Mouse (Mus musculus): Measurements from ENCODE around the gene Ntrk3.

- no peak for TF ChIP-seq POLR2A (IDR thresholded peaks at IDR 0.05; ENCODE audit: extremely low read depth, insufficient read depth, low read length)
- no peak for TF ChIP-seq CTCF (IDR thresholded peaks at IDR 0.05; ENCODE audit: low read depth, low read length)
Observed at GRCm38 (mm10) chr7:78483061-78483460, 254.8 kb downstream of the Ntrk3 start.

Measured in liver, adult 2 months (tissue).